Mouse (Mus musculus): ENCODE data around the gene Npdc1.

The Npdc1 gene

DNA sequence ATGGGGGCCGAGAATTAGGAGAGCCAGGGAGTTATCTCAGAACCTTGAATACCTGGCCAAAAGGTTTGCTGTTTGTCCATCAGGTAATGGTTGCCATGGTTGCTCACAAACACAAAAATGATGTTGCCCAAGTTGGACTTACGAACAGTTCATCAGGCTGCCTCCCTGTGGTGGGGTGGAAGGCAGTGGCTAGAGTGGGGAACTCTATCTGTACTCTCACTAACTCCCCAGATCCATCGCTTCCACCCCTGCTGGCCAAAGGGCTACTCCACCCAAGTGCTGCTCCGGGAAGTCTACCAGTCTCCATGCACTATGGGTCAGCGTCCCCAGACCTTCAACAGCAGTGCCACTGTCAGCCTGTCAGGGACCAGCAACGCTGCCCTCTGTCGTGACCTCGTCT, at the start of gene Npdc1:
Npdc1 (plus strand) TSS at position 301 of the 400 bp plus-strand sequence.
- DNase-seq (ENCODE audit: low read depth): no peak

DNA sequence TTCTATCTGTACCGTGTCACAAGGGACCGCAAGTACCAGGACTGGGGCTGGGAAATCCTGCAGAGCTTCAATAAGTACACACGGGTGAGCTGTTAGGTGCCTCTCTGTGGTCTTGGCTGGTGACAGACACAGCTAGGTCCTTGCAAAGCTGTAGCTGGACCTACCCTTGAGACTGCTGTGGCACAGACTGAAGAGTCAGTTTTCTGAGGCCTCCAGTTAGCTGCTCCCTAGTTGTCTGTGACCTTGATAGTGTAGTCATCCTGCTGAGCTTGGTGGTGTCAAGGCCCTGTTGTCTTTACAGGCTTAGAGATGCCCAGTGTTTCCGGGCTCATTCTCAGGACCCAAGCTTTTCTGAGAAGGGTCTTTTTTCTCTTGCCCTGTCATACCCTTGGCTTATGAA, 49.7 kb upstream of the Npdc1 start:
- DNase-seq (ENCODE audit: low read depth): no peak

DNA sequence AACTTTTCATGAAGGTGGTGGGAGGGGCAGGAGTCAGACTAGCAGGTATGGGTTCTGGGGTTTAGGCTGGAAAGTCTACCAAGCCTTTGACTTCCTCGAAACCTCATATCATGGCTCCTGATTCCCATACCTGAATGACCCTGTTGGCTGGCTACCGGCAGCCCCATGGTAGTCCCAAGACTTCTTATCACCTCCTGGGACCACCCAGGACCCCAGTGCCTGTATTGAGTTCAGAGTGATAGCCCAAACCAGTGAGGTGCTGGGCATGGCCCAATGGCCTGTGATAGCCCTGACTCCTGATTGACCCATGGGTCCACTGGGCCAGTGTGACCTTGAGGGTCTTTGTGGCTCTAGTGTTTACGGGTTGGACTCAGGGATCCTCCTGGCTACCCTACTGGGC, 48.5 kb upstream of the Npdc1 start:
- no peak for DNase-seq (ENCODE audit: low read depth)

DNA sequence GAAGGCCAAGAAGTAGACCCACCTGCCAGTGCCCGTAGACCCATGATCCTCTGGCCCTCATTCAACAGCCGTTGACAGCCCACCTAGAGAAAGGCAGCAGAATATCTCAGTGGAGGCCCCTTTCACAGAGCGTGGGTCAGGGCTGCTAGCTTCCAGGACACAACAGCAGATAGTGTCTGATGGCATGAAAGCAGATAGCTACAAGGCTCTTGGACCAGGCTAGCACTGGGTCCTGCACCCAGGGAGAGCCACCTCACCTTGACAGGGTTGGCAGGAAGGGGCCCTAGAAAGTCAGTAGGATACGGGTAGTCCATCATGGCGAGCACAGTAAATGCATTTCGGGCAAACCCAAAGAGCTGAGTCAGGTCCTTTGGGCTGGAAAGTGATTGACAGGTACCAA, 44.9 kb upstream of the Npdc1 start:
- no peak for DNase-seq (ENCODE audit: low read depth)

DNA sequence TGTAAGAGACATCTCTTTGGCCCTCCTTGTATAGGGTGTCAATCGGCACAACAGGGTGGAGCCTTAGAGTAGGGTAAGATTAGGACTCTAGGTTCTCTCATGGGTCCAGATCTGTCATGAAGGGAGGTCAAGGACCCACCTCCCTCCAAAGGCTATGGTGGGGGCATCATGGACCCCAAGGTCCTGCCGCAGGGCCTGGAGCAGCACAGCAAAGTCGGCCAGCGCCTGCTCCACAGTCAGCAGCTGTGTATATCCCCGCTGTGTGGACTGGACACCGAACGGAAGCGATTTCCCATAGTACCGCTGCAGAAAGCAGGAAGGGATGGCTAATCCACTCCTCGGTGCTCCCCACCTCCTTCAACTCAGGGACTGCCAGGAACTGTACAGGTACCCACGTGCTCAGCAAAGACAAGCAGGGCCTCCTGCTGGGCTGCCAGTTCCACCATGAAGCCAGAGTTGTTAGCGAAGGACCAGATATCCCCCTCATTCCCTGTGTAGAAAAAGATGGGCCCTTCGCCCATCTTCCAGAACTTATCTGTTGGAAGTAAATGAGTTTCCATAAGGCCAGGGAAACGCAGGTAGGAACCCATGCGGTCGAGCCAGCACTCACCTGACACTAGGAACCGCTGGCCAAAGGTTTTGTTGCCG, 43.6 kb upstream of the Npdc1 start:
- no peak for DNase-seq (ENCODE audit: low read depth)

DNA sequence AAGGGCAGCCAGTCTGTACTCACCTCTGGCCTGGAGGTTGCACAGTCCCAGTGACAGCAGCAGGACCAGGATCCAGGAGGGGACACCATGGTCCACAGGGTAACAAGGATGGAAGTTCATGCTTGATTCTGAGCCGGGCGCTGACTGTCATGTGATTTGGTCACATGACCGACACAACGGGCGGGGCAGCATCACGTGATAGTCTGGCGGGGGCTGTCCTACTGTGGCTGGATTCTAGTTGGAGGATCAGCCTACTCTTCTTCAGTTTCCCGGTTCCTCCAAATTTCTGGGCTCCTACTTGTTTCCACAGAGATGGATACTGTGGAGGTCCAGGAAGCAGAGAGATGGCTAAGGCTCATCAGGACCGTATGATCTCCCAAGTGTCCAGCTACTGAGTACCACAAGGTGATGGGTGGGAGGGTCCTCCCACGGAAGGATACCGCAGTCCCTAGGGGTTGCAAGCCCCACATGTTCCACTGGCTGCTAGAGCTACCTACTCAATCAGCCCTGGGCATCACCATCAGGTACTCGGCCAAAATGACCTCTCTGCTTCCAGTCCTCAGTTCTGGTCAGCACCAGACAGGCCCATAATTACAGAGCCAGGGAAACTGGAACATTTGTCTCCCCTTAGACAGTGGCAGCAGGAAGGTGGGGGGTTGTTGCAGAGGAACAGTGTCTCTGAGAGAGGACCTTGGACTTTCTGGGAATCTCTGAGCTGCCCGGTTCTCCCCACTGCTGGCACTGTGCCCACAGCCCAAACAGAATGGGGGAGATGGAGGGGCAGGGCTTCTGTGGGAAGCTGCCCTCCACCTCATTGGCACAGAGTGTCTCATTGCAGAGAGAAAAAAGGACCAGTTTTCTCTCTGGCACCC, 42.7 kb upstream of the Npdc1 start, which contains the start of gene Dpp7:
Dpp7 (minus strand) TSS at position 152 of the 872 bp plus-strand sequence.
- DNase-seq (ENCODE audit: low read depth): peak; percentile 84

DNA sequence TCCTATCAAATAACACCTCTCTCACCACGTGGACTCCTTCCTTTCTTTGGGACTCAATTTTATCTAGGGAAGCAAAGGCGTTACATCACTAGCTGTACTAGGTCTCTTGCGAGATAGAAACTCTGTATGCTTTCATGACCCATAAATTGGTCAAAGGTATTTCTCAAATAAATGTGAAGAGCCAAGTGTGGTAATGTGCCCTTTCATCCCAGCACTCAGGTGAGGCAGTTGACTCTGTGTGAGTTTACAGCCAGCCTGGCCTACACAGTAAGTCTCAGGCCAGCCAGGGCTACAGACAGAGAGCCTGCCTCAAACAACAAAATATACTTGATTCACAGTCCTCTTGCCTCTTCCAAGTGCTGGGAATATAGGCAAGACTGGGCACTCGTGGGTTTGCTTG, 39.3 kb upstream of the Npdc1 start:
- DNase-seq (ENCODE audit: low read depth): no peak

DNA sequence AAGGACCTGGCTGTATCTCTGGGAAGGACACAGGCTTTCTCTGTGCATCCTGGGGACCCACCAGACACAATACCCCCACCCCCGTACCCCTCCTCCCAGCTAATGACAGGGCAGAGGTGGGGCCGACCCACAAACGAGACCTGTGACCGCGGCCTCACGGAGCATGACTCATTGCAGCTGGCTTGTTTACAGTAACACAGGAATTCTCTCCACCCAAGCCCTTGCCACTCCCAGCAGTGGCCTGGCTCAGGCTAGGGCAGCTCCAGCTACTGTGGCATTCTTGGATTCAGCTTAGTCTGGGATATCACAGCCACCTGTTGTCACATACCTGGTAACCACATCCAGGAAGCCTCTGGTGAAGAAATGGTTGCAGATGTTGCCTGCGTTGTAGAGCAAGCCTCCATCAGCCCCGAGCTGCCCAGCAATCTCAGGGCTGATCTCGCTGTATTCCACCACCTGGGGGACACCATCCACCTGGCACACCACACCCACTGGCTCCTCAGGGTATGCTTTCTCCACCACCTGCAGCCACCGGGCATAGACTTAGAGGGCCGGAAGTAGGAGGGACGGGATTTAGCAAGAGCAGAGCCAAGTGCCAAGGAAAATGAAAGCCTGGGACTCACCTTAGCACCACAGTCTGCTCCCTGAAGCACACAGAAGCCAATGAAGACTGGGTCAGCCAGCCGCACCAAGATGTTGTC, 35.5 kb upstream of the Npdc1 start:
- DNase-seq (ENCODE audit: low read depth): no peak

DNA sequence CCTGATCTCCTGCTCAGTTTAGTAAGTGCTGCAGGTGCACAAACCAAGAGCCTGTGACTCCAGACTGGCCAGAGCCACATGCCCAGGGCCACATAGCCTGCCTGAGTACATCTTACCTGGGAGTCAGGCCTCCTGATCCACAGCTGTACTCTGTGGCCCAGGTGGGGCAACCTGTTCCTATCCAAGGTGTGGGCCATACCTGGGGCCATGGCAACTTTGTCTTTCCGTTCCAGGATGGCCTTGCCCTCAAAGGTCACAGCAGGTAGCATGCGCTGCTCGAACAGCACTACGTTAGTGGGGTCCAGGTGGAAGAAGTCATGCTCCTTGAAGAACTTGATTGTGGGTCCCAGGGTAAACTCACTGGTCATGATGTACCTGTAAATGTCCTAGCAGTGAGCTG, 34.8 kb upstream of the Npdc1 start:
- DNase-seq (ENCODE audit: low read depth): no peak

DNA sequence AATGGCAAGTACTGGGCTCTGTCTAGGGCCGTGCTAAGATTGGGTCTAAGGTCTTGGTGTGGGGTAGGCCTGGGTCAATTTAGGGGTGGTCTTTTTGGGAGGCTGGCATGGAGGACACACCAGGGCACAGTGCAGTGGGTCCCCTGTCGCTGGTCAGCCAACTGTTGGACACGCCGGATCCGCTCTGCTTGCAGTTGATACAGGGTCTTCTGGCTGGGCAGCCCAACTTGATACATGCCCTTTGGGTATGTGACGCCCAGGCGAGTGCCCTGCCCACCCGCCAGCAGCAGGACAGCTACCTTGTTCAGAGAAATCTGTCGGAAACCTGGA, 34.4 kb upstream of the Npdc1 start:
- no peak for DNase-seq (ENCODE audit: low read depth)

DNA sequence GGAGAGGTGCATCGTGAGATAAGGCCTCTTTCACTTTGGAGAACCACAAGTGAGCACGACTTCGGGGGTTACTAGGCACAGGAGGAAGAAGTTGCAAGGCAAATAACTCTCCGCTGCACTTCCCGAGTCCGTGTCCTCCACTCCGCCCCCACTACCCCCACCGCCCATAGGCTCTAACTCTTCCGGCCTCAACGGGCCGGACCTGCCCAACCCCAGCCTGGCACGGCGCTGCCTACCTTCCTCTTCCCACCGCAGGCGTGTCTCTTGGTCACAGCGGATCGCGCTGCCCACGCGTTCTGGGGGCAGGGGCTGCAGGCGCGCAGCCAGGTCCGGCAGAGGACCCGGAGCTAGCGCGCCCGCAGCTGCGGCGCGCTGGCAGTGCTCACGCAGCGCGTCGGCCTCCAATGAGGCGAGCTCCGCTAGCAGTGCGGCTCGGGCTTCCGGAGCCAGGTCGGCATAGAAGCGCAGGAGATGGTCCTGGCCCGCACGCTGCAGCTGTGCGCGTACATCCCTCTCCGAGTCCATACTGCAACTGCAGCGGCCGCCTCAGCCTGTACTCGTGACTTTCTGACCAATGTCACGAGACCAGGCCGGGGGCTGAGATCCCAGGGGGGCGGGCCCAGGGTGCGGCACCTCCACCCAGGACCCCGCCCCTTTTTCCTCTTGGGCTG, 33.9 kb upstream of the Npdc1 start, which contains the start of gene Uap1l1:
Uap1l1 (minus strand) TSS at position 592 of the 671 bp plus-strand sequence.
- DNase-seq (ENCODE audit: low read depth): peak; percentile 83

DNA sequence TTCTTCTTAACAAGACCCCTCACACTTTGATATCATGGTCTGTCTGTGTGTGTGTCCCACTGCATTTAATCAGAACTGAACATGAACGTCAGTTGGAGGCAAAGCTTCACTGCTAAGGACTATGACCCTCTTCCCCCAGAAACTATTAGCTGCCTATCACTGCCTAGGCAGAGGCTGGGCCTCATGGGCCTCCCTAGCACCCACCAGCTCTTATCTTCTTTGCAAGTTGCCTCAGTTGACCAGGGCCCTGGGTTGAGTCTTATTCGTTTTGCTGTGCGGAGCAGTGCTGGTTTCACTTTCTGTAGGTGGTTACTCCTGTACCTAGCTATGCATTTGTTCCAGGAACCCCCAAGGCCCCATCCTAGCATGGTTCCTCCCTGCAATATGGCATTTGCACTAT, 29.2 kb upstream of the Npdc1 start:
- peak; percentile 49 for DNase-seq (ENCODE audit: low read depth)

DNA sequence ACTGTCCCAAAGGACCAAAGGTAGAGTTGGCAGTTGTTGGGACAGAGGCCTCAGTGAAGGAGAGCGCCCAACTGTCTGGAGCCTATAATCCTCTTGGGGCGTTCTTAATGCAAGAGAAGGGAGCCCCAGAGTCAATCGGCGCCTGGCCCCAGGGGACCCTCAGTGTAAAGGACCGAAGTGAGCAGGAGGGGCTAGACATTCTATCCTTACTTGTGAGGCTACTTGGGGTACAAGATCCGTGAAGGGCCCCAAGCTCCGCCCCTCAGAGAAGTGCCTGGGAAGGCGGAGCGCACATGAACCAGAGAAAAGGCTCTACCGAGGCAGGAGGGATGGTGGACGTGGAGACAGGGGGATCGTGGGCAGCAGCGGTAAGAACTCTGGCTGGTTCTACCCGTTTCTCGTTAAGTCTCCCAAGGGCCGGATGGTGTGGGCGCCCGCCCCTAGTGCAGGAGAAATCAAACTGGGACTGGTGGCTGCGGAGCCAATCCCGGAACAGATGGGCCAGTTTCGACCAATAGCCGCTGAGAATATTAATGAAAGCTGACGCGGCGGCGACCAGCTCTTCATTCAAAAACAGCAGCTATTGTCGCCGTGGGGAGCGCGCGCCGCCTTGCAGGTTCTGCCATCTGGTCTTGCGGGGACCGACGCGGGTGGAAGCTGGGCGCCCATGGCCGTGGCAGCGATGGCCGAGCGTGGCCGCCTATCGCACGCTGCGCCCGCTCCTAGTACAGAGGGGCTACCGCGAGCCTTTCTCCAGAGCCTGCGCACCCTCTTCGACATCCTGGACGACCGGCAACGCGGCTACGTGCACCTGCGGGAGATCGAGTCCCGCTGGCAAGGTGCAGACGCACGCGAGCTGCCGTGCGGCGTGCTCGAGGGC, 27.1 kb upstream of the Npdc1 start, which contains the start of gene Sapcd2:
Sapcd2 (plus strand) TSS at position 558 of the 880 bp plus-strand sequence.
- peak; percentile 95 for DNase-seq (ENCODE audit: low read depth)

DNA sequence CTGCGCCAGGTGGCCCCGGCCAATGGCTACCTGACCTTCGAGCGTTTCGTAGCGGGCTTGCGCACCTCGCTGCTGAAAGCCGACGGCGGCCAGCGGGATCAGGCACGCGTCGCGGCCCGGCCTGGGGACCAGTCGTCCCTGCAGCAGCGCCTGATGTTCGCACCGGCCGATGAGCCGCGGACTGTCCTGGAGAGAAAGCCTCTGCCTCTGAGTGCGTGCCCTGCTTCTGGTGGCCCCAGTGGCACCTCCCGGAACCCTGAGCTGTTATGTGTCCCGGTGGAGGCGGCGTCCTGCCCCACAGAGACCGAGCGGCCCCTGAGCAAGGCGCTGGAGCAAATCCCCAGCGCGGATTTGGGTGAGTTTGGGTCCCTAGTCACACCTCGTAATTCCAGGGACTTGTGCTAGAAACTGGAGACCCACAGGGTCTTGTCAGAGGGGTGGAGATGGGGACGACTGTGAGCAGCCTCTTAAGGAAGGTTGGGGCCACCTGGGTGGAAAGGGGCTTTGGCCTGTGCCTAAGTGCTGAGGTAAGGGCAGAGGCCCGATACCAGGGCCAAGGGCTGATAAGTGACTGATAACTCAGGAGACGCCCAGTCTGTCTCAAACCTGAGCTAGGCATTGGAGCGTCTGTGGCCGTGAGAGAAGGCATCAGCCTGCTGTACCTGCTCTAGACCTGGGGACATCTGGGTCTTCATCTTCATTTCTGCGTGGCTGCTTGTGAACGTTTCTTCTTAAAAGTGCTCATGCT, 26.3 kb upstream of the Npdc1 start:
- DNase-seq (ENCODE audit: low read depth): peak; percentile 38

DNA sequence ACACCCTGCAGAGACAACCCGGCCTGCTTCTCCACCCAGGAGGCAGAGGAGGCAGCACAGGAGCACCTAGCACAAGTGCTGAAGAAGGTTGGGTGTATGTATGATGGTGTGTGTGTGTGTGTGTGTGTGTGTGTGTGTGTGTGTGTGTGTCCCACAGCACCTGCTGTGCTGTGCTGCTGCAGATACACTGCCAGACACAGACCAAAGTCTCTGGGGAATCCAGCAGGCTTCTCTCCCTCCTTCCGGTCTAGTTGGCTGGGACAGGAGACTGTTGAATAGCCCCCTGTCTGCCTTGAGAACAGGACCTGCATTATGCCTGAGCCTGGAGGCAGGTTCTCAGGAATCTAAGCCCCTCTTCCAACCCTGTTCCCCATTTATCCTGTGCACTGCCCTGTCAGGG, 25.7 kb upstream of the Npdc1 start:
- DNase-seq (ENCODE audit: low read depth): no peak

DNA sequence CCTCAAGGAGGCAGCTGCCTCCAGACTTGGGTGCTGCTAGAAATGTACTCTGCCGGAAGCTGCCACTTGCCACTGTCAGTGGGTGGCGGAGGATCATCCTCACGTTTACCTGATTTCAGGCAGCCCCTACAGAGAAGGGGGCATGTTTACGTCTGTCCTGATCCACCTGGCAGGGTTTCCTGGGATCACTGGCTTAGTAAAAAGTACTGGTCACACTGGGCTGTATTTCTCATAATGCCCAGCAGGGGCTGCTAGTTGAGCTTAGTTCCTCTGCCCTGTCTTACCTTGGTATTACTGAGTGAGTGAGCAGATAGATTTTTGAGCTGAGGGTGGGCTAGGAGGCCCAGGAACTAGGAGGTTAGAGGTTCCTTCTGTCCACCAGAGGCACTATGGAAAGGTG, 22.6 kb upstream of the Npdc1 start:
- peak; percentile 75 for DNase-seq (ENCODE audit: low read depth)

DNA sequence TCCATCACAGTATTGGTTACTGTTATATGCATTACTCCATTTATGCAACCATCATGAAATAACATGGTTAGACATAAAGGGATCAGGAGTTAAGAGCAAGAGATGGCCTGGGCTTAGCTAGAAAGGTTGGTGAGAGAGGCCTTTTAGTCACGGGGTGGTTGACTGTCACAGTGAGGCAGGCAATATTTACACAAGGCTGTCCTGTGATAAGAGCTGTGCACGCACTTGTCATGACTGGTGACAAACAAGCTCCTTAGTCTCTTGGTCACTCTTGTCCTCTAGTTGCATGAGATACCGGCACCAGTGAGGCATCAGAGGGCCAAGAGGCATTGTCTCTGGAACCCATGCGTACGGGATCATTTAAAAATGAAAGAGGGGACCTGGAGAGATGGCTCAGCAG, 14.7 kb upstream of the Npdc1 start:
- no peak for DNase-seq (ENCODE audit: low read depth)

DNA sequence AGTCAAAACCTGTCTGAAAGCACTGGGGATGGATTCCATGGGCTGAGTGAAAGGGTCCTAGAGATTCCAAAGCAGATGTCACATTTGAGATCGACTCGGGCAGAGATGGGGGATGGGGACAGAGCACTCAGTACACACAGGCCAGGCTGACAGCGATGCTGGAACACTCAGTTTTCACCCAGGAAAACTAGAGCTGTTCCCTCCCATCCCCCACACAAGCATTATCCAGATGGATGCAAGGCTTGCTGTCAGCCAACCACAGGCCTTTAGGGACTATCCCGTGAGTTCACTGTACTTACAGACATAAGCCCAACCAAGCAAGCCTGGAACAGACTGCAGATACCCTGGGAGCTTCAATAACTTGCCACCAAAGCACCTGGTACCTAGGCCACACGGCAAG, 7.9 kb upstream of the Npdc1 start:
- DNase-seq (ENCODE audit: low read depth): no peak

DNA sequence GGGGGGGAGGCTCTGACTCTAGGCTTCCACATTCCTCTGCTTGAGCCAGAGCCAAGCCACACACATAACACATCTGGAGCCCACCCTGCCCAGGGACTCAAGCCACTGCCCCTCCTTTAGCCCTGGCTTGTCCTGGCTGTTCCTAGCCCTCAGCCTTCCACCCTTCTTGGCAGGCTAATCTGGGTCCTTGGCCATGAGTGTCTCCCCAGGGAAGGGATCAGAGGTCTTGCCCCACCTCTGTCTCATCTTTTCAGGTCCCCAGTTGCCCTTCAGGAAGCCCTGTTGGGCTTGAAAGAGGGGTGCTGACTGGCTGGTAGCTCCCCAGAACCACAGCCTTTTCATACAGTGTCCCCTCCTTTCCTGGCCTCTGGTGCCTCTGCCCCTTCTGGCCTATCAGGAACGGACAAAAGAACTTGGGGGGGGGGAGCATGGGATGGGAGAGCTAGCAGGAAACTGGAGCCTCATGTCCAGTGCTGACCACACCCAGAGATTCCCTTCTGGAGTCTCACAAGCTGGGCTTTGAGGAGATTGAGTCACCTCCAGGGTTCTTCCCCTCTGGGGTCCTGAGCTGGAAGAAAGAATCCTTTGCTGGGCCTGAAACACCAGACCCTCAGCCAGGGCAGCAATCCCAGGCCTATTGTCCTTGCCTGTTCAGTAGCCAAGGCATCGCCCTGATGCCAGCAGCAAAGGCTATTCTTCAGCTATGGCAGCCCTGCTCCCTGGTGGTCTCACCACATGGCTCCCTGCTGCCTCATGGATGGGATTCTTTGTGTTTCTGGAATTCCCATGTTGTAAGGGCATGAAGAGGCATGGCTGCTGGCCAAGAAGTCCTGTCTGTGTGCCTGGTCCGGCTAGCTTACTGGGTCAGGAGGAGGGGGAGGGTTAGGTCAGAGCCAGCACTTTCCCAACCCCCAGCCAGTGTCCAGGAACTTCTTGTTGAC, 4.6 kb upstream of the Npdc1 start:
- no peak for DNase-seq (ENCODE audit: low read depth)

All from induced T-regulatory cell, adult 2 months (primary cell).